Mouse (Mus musculus) kidney, adult 9 months (tissue): ENCODE results near the gene En1.

ENCODE experiments used
- DNase-seq: peaks from one replicate; pipeline ENCODE4 v3.0.0; 2022

En1 gene

GRCm38 (mm10) chr1:120602031-120602730 lies at the start of gene En1:
Gene En1, plus strand, starts transcription at chr1:120602418.
- no peak for DNase-seq

DNA sequence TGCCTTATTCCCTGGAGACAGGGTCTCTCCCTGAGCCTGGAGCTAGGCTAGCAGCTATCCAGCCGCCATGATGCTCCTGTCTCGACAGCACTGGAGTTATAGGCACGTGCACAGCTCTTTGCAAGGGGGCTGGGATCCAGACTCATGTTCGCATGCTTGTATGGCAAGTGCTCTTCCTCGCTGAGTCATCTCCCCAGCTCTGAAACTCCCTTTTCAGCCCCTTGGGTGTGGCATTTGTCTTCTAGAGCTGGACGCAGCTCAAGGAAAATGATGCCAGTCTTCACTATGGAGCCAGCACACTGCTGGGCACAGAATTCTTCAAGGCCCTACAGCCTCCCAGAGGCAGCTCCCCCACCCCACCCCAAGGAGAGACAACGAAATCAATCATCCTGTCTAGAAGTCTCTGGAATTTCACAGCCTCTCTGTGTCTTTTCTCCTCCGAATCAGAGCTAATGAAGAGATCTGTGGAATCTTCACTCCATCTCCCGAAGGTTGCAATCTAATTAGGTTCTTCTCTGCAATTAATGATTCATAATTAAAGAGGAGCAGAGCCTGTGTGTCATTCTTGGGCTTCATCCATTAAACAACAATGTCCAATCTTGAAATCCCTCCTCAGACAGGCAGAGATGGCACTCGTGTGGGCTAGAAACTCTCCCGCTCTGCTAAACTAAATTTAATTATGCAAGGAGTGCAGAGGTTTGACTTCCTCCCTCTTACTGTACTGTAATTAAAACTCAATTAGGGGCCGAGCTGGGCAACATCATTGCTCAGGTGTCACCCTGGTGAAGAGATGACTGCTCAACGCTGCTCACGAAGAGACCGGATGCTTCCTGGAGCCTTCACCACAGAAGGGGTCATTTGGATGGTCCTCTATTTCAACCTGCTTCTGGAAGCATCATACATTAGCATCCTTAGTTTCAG lies 45.0 kb upstream of the En1 start:
- no peak for DNase-seq

DNA sequence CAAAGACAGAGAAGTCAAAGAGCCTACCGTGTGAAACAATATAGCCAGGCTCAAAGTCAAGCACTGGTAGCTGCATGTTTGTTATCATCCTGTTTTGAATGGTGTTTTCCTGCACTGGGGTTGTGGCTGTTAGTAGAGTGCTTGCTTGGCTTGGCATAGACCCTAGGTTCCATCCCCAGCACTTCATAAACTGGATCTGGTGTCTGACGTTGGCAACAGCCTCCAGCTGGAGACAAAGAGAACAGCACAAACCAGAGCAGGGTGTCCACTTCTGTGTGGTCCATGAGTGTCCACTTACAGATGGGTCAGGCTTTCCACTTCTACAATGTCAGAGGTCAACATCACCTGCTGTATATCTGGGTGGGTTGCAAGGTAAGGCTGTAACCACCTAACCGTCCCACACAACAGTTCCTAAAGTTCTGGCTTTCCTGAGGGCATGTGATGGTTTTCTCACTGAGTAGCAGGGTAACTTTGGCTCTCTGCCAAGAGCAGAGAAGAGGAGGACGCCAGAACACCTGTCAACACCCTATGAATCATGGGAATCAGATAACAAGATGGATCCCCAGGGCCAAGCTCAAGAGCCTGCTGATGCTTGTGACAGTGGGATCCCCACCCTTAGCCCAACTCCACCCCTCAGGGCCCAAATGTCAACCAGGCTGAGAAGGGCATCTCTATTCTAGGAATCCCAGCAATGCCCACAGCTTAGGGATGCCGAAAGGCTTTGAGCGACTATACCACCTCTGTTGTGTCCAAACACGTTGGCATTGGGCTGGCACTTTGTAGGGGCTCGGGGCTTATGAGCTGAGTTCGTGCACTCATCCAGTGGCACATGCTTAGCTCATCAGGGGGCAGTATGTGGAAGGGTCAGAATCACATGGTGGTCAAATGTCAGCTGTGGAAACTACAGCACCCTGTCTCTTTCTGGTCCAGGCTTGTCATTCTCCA lies 43.6 kb upstream of the En1 start:
- no peak for DNase-seq

DNA sequence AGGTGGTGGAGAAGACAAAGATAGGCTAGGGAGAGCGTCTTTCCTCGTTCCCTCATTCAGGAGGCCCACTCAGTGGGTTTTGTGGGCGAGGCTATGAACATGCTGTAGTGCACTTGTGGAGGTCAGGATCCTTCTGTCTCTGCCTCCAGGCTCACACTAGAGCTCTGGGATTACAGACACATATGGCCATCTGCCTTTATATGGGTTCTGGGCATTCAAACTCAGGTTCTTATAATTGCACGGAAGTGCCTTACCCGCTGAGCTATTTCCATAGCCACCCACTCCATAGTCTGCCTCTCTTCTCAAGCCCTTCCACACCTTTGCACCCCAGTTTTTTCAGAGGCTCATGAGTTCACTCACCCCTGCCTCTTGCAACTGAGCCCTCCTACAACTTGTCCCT lies 42.3 kb upstream of the En1 start:
- no peak for DNase-seq

GRCm38 (mm10) chr1:120581306-120581705 lies 20.9 kb upstream of the En1 start:
- no peak for DNase-seq

DNA sequence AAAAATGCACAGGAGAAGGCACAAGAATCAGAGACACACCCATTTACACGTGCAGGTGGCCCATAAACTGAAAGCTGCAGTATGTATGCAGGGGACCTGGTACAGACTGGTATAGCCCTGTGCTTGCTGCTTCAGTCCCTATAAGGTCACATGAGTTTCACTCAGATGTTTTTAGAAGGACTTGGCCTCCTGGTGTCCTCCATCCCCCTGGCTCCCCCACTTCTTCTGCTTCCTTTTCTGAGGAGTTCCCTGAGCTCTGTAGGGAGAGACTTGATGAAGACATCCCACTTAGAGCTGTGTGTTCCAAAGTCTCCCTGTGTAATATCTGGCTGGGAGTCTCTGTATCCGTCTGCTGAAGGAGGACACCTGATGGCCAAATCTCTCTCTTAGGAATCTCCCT lies 16.7 kb upstream of the En1 start:
- DNase-seq: no peak

GRCm38 (mm10) chr1:120586500-120587110 lies 15.6 kb upstream of the En1 start:
- DNase-seq: peak; percentile 64

DNA sequence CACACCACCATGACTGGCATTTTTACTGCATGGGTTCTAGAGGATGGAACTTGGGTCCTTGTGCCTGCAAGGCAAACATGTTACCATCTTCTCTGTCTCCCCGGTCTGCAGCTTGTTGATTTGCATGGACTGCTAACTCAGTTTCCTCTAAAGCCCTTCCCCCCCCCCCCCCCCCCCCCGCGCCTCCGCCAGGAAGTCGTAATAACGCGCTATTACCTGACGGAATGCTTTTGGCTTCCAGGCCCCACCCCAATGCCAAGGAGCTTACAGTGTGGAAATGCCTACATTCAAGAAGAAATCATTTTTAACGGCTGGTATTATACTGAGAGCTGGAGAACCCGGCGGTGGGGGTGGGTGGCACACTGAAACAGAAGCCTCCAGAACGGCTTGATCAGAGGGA lies 14.8 kb upstream of the En1 start:
- DNase-seq: no peak

DNA sequence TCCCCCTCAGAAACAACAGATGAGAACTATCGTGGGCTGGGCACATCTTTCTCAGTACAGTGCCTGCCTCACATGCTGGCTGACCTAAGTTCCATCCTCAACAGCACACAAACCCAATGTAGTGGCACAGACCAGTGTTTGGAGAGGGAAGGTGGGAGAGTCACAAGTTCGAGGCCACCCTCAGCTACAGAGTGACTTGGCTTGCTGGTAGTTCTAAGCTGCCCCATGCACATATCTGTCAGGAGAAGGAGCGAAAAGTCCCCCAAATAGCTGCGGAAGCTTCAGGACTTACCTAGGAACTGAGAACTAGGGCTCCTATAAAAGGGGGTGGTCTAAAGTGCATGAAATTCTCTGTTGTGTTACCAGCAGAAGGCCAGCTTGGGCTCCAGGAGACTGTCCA lies 14.3 kb upstream of the En1 start:
- no peak for DNase-seq

DNA sequence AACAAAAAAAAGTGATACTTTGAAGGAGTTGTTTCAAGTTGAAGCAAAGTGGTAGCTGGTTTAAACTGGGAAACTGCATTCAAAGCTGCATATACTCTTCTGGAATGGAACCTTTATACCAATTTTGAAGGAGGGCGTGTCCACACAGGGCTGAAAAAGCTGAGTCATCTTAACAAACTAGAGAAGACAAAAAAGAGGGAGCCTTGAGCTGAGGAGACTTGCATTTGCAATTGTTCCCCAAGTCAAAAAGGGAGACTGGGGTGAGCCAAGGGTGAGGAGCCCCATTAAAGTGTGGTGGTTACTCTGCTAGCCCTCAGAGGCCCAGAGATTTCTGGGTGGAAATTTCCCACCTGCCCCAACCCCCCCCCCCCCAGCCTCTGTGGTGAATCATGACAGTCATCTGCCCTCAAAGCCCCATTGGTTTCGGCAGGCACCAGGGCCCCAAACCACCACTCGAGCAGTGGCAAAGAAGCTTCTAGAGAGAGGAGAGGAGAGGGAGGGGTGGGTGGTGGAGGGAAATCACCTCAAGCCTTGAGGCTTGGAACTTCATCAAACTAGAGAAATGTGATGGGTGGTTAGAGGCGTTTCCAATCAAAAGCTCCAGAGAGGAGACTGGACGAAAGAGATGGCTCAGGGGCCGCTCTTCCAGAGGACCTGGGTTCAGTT lies 13.7 kb upstream of the En1 start:
- no peak for DNase-seq

DNA sequence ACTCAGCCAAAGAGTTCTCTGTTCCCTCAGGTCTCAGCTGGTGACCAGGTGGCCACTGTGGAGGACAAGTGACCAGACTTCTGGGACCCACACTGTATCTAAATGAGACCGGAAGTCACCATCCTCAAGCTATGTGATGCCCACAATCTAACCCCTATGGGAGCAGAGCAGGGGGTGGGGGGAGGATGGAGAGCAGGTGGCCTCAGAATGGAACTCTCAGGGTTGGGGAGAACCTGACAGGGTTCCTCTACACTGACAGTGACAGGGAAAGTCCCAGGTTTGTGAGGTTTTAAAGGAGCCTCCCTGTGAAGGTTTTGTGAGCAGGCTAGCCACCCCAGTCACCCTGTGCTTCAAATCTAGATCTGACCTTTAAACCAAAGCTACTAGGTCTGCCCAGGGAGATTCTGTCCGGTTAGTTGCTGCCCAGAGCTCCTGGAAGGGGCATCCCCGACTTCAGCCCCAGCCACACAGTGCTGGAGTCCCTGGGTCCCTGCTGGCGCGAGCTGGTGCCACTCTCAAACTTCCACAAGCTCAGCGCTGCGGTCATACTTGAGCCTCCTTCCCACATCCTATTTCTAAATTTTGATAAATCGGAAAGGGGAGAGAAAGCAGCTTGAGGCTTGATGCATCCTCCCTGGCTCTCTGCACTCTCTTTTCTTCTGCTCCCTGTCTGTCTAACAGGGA lies 8.8 kb upstream of the En1 start:
- DNase-seq: no peak

DNA sequence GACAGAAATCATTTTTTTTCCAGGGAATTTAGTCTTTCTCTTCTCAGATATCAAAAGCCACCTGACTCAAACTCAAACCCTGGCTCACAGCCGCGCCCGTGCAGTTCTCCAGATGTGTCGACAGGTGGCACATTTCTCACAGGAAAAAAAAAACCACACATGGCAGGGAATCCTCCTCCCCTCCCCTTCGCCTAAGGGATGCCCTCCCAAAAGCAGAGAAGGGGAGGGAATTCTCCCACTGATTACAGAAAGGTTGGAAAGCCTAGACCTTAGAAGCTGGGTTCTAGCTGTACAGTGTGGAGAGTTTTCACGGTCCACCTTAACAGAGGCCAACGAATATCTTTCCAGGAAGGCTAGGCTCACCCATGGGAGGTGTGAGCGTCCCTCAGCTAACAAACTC lies 7.6 kb upstream of the En1 start:
- DNase-seq: peak; percentile 32

- DNase-seq: no peak
Observed at GRCm38 (mm10) chr1:120595471-120596240, 6.6 kb upstream of the En1 start.

GRCm38 (mm10) chr1:120596319-120596718 lies 5.9 kb upstream of the En1 start:
- DNase-seq: no peak

DNA sequence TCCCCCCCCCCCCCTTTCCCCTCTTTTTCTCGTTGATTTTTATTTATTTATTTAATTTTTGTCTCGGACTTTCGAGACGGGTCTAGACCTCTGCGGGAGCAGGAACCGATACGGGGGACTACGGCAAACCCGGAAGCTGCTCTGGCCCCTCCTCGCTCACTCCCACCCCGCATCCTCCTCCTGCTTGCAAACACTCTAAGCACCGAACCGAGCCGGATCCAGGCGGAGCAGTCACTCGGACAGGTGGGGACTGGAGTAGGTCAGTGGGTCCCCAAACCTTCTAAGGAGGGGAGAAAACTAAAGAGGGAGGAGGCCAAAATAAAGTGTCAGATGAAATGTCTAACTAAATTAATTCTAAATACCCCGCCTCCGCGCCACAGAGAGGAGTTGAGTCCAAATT lies 5.4 kb upstream of the En1 start:
- DNase-seq: no peak

DNA sequence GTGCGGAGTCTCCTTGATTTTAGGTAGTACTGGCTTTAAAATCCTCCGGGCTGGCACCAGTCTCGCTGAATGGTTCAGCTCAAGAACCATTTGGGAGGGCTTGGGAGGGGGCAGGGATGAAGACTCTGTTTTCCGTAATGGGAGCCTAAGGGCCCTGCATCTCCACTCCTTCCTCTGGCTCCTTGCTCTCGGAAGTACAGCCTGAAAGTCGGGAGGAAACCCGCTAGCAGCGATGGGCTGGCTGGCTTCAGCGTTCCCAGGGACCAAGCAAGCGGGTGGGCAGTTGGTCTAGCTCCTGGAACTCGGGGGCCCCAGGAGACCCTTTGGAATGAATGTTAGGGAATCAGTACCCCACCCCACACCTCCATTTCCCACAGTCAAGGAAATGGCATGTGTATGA lies 4.9 kb upstream of the En1 start:
- DNase-seq: no peak

DNA sequence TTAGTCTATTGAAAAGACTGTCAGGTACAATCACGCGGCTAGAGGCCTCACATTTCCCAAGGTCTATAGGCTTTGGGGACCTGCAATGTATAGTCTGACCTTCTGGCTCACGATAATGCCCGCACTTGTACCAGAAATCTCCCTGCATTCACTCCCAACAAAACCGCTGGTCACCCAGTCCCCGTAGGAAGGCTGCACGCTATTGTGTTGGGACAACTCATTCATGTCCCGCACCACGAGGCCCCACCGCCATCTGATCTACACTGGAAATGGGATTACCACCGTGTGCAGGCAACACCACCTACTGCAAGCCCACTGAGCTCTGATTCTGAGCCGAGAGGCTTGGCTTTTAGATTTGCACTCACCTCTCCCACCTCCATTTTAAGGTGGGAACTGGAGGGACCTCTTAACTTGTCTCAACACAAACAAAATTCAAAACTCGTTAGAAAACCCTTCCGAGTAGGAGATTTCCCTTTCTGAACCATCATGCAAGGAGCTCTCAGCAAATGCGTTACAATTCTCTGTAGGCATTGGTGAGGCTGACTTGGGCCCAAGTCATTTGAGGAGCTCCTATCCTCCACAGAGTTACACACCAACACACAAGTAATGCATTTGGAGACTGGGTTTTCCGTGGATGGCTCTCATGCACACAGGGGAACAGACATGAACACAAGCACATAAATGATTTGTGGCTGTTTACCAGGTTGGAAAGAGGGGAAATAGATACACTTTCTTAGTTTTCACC lies 3.9 kb upstream of the En1 start:
- DNase-seq: no peak

GRCm38 (mm10) chr1:120599321-120600148 lies 2.7 kb upstream of the En1 start:
- DNase-seq: no peak

GRCm38 (mm10) chr1:120600149-120600445 lies 2.1 kb upstream of the En1 start:
- DNase-seq: no peak
